Mouse (Mus musculus): ENCODE measurements around the gene Clec1a. TPM values are rescaled to one million over a fixed set of nuclear protein-coding genes. Genes with fewer than 3 reads are reported as not detected.

Gene Clec1a
- 0.23 and 0.57 TPM in 2 replicates for total RNA-seq (2023)

GRCm38 (mm10) chr6:129451411-129452039 is at the start of gene Clec1a:
Clec1a (minus strand) TSS chr6:129452000.

GRCm38 (mm10) chr6:129408562-129408961 is 43.2 kb downstream of the Clec1a start, which contains the start of gene Clec9a:
Clec9a (plus strand) TSS chr6:129408862.

GRCm38 (mm10) chr6:129396997-129397396 is 54.8 kb downstream of the Clec1a start, which contains the start of gene Clec1b:
Clec1b (plus strand) TSS chr6:129397297.

GRCm38 (mm10) chr6:129385774-129386173 is 66.0 kb downstream of the Clec1a start, which contains the start of gene Clec12b:
Clec12b (minus strand) TSS chr6:129385874.

Other genes with a start within 250 kb of the Clec1a start
- 39.1 and 48.5 TPM in 2 replicates for gene Cd69, start 176.6 kb downstream of the Clec1a start, total RNA-seq (2023)
- gene 4922502D21Rik, start 120.2 kb downstream of the Clec1a start, total RNA-seq (2023) = not detected in 2 replicates
- 157 TPM in 2 replicates for gene Clec12a, start 109.3 kb downstream of the Clec1a start, total RNA-seq (2023)
- gene Clec12b, start 66.1 kb downstream of the Clec1a start, total RNA-seq (2023) = not detected in 2 replicates
- 12.0 and 13.0 TPM in 2 replicates for gene Clec1b, start 54.7 kb downstream of the Clec1a start, total RNA-seq (2023)
- 0.92 and 2.7 TPM in 2 replicates for gene Clec9a, start 43.1 kb downstream of the Clec1a start, total RNA-seq (2023)
- 35.0 and 36.3 TPM in 2 replicates for gene Olr1, start 55.2 kb upstream of the Clec1a start, total RNA-seq (2023)
- gene Tmem52b, start 60.6 kb upstream of the Clec1a start, total RNA-seq (2023) = 0.91 and 1.1 TPM in 2 replicates
- gene Gabarapl1, start 81.2 kb upstream of the Clec1a start, total RNA-seq (2023) = 27.8 and 30.0 TPM in 2 replicates
- gene Klre1, start 125.9 kb upstream of the Clec1a start, total RNA-seq (2023) = not detected in 2 replicates
- 0.54 and 0.77 TPM in 2 replicates for gene Klrd1, start 139.8 kb upstream of the Clec1a start, total RNA-seq (2023)
- gene Klrk1, start 171.9 kb upstream of the Clec1a start, total RNA-seq (2023) = 0.36 and 0.57 TPM in 2 replicates
- gene Klrc3, start 191.3 kb upstream of the Clec1a start, total RNA-seq (2023) = not detected in 2 replicates
- not detected in 2 replicates for gene Klrc2, start 208.7 kb upstream of the Clec1a start, total RNA-seq (2023)
- gene Klrc1, start 227.0 kb upstream of the Clec1a start, total RNA-seq (2023) = not detected in 2 replicates